Mouse (Mus musculus) myocyte (in vitro differentiated cells): ENCODE data around the gene Gabarap.

Experiments
- E2F4 ChIP-seq: IDR thresholded peaks from one replicate; pipeline ENCODE4 v1.6.1; 2011; ENCODE audit warnings: mild to moderate bottlenecking, control low read depth, moderate library complexity; ENCODE audit not compliant: insufficient read depth
- MAX ChIP-seq: IDR thresholded peaks from one replicate; pipeline ENCODE4 v1.6.1; 2011; ENCODE audit warnings: low read depth, mild to moderate bottlenecking, control low read depth
- MYOG ChIP-seq, 3 experiments: IDR thresholded peaks; one replicate each; pipeline ENCODE4 v1.6.1; 2011; ENCODE audit warnings: control low read depth in 2 of 3, low read depth in 2 of 3, mild to moderate bottlenecking in 2 of 3; ENCODE audit not compliant: insufficient read length in 2 of 3, control insufficient read depth in 1 of 3, insufficient read depth in 1 of 3
- POLR2A ChIP-seq: IDR thresholded peaks from one replicate; pipeline ENCODE4 v1.6.1; 2011; ENCODE audit warnings: low read depth, mild to moderate bottlenecking, control low read depth, moderate library complexity; ENCODE audit not compliant: insufficient read length
- POLR2AphosphoS2 ChIP-seq: IDR thresholded peaks from one replicate; pipeline ENCODE4 v1.6.1; 2011; ENCODE audit warnings: low read depth, control low read depth; ENCODE audit not compliant: insufficient read length
- SRF ChIP-seq: IDR thresholded peaks from one replicate; pipeline ENCODE4 v1.6.1; 2011; ENCODE audit warnings: low read depth; ENCODE audit not compliant: control insufficient read depth, insufficient read length
- TCF3 ChIP-seq: IDR thresholded peaks from one replicate; pipeline ENCODE4 v1.6.1; 2011; ENCODE audit warnings: low read depth, control low read depth; ENCODE audit not compliant: insufficient read length
- USF1 ChIP-seq: IDR thresholded peaks from one replicate; pipeline ENCODE4 v1.6.1; 2011; ENCODE audit warnings: low read depth, mild to moderate bottlenecking, control low read depth, moderate library complexity

DNA sequence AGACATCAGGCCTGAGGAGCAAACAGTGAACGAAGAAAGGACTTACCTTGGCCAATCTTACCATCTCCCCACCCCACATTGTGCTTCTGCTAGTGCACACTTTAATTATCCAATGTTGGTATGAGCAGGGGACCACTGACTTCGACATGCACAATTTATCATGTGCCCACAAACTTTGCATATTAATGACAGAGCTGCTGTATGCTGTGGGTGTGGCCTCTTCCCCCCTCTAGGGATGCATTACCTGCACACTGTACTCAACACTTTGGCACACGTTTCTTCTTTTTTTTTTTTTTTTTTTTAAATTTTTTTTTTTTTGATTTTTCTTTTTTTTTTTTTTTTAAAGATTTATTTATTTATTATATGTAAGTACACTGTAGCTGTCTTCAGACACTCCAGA lies 20.2 kb upstream of the Gabarap start:
- no peak for TF ChIP-seq POLR2A
- TF ChIP-seq TCF3, result no peak
- no peak for TF ChIP-seq MAX
- TF ChIP-seq POLR2AphosphoS2, result no peak
- no peak for TF ChIP-seq USF1
- TF ChIP-seq E2F4, result no peak
- no peak for TF ChIP-seq MYOG (IDR thresholded peaks at IDR 0.05; ENCODE audit: control insufficient read depth in 1 of 3, insufficient read depth in 1 of 3, insufficient read length in 2 of 3, low read depth in 2 of 3)
- no peak for TF ChIP-seq SRF
